Mouse (Mus musculus): ENCODE measurements around the gene Wrap53.

- TF ChIP-seq CTCF (IDR thresholded peaks at IDR 0.05; ENCODE audit: insufficient read depth, low read depth, low read length) (no peak), POLR2A (IDR thresholded peaks at IDR 0.05; ENCODE audit: insufficient read depth, low read depth, low read length) (no peak)
These were observed 21.3 kb downstream of the Wrap53 start for GRCm38 (mm10) chr11:69558756-69559155.
